Mouse (Mus musculus): ENCODE data around the gene Frem1. TPM values are rescaled to one million over a fixed set of nuclear protein-coding genes. Genes with fewer than 3 reads are reported as not detected.

The Frem1 gene
- total RNA-seq, 2 experiments from 2014 or later = 1.8 to 2.0 TPM

GRCm38 (mm10) chr4:82885535-82885913 lies 166.6 kb downstream of the Frem1 start:
- DNase-seq (ENCODE audit: extremely low spot score in 1 of 2, low spot score in 2 of 2) = no peak
- intact Hi-C loops (cut with DNase I) = no loop called here

DNA sequence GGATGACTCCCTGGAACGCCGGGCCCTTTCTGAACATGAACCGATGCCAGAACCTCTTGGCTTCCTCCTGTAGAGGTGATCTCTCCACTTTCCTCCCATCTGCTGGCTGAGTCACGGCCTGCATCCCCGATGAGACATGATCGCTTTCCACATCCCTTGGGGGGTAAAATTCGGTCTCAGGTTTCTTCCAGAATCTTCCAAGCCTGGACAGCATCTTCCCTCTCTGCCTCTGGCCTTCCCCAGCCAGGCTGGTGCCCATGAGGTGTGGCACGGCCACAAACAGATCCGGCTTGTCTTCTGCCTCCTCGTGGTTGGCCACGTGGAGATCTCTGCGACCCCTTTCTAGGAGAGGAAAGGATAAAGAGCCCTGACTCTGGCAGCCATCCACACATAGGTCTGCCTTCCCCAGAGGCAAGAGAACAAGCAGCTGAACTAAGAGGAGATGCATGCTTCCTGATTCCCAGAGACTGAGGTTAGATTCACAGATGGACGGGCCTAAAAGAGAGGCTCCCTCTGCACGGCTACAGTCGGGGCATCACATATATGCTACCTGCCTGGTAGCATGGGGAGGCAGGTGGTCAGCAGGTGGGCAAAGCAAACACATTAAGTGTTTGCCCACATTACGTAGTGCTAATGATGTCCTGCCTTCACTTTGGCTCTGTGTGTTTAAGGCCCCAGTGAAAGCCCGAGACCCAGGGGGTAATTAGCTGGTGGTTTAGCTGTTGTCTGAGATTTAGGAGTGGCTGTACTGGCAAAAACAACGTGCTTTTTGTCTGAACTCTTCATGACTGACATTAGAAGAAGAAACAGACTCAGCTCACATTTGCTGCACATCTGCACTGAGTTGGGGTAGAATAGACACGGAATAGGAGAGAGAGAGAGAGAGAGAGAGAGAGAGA lies 167.3 kb downstream of the Frem1 start, which contains the start of gene Cer1:
Cer1 (minus strand) TSS at position 513 of the 899 bp plus-strand sequence.
- no peak for DNase-seq (ENCODE audit: extremely low spot score in 1 of 2, low spot score in 2 of 2)
- intact Hi-C loops (cut with DNase I) = no loop called here

DNA sequence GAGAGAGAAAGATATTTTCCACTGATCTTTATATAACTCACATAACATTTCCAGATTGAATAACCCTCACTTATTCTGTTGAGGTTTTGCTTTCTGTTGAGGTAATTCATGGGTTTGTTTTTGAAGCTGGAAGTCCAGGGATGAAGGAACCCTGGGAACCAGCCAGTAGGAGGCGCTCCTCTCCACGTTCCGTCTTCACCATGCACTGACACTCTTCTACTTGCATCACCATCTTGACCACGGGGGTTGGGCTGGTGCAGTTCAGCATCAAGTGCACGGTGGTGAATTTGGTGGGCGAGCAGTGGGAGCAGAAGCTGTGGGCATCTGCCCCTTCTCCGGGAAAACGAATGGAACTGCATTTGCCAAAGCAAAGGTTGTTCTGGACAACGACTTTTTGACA lies 169.6 kb downstream of the Frem1 start:
- peak in 1 of 2 experiments; percentile 29 for DNase-seq (ENCODE audit: extremely low spot score in 1 of 2, low spot score in 2 of 2)
- intact Hi-C loops (cut with DNase I) = no loop called here

- intact Hi-C loops (cut with DNase I) = no loop called here
- DNase-seq (ENCODE audit: extremely low spot score in 1 of 2, low spot score in 2 of 2) = no peak
Observed at GRCm38 (mm10) chr4:82881366-82881765, 170.8 kb downstream of the Frem1 start.

- intact Hi-C loops (cut with DNase I) = no loop called here
- no peak for DNase-seq (ENCODE audit: extremely low spot score in 1 of 2, low spot score in 2 of 2)
Observed at GRCm38 (mm10) chr4:82880243-82880642, 171.9 kb downstream of the Frem1 start.

- intact Hi-C loops (cut with DNase I) = no loop called here
- DNase-seq (ENCODE audit: extremely low spot score in 1 of 2, low spot score in 2 of 2) = no peak
Observed at GRCm38 (mm10) chr4:82879152-82879551, 173.0 kb downstream of the Frem1 start.

DNA sequence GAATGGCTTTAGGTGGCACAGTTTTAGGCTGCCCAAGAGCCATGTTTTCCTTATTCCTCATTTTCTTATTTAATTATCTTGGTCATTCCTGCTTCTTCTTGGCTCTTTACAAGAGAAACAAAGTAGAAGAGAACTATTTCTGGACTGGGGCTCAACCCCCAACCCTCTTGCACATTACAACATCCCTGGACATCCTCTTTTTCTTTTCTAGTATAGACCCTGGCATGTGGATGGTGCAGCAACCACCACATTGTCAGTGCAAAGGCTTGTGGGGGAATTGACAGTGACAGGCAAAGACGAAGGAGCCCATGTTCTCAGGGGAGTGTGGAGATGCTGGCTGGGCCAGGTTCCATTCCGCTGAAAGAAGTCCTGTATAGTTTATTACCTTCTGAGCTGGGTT lies 175.5 kb downstream of the Frem1 start:
- intact Hi-C loops (cut with DNase I) = no loop called here
- no peak for DNase-seq (ENCODE audit: extremely low spot score in 1 of 2, low spot score in 2 of 2)

GRCm38 (mm10) chr4:82875532-82875931 lies 176.6 kb downstream of the Frem1 start:
- DNase-seq (ENCODE audit: extremely low spot score in 1 of 2, low spot score in 2 of 2) = no peak
- intact Hi-C loops (cut with DNase I) = no loop called here

GRCm38 (mm10) chr4:82874791-82875190 lies 177.3 kb downstream of the Frem1 start:
- no peak for DNase-seq (ENCODE audit: extremely low spot score in 1 of 2, low spot score in 2 of 2)
- intact Hi-C loops (cut with DNase I) = no loop called here

DNA sequence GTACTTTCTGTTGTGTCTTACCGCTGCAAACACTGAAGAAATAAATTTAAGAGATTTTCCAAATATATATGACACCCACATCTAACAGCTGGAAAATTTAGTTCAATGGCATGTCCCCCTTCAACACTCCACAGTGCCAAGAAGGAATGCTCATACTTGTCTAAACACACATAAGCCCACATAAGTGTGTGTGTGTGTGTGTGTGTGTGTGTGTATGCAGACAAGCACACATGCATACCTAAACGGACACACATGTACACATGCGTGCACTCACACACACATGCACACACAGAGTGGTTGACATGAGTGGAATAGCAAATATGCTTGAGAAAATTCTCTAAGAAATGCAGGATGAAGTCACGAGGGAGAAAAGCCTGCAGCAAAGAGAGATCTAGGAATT lies 179.6 kb downstream of the Frem1 start:
- no peak for DNase-seq (ENCODE audit: extremely low spot score in 1 of 2, low spot score in 2 of 2)
- intact Hi-C loops (cut with DNase I) = no loop called here

DNA sequence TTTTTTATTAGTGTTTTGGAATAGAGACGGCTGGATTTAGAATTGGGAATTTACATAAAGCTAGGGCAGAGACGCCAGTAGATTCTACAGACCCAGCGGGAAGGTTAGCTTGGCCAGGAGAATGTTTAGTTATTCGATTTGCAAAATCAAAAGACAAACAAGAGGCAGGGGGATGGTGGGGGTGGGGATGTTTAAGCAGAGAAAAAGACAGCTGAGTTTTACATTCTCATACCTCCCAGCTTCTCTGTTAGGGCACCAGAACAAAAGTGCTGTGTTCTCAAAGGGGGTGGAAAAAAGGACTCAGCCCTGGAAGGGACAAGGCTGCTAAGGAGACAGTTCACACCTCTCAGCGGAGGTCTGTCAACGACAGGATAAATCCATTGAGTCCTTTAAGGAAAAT lies 180.0 kb downstream of the Frem1 start:
- no peak for DNase-seq (ENCODE audit: extremely low spot score in 1 of 2, low spot score in 2 of 2)
- intact Hi-C loops (cut with DNase I) = no loop called here

DNA sequence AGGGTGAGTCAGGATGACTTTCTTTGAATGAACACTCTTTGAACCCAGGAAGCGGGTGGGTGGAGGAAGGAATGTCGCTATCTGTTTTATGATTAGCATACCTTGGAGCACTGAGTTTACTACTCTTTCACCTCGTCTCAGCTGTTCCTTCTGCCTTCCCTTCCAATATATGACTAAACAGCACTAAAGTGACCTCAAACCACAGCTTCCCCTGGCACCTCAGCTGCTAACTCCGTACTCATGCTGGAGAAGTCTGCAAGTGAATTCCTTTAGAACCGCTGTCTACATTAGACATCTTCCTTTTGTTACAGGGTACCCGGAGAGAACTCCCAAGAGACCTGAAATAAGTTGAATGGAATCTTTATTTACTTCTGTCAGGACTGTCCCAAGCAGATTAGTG lies 181.2 kb downstream of the Frem1 start:
- intact Hi-C loops (cut with DNase I) = no loop called here
- DNase-seq (ENCODE audit: extremely low spot score in 1 of 2, low spot score in 2 of 2) = no peak

GRCm38 (mm10) chr4:82867731-82868445 lies 184.3 kb downstream of the Frem1 start:
- DNase-seq (ENCODE audit: extremely low spot score in 1 of 2, low spot score in 2 of 2) = no peak
- intact Hi-C loops (cut with DNase I) = no loop called here

DNA sequence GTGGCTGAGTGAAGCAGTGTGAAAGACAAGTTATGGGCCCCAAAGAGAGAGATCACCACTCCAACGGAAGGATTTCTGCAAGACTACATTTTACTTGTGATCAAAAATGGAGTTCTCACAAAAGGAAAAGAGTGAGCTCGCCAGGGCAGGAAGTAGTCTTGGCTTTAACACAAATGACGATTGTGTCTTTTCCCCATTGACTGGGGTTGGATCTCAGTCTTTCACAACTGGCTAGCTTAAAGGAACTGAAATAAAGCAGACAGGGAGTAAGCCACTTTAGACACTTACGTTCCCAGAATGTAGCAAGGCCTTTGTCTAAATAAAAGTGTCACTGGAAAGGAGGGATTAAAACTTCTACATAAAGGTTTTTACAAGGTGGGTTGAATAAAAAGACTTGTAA lies 185.0 kb downstream of the Frem1 start:
- no peak for DNase-seq (ENCODE audit: extremely low spot score in 1 of 2, low spot score in 2 of 2)
- intact Hi-C loops (cut with DNase I) = no loop called here

GRCm38 (mm10) chr4:82864974-82865699 lies 187.0 kb downstream of the Frem1 start:
- no peak for DNase-seq (ENCODE audit: extremely low spot score in 1 of 2, low spot score in 2 of 2)
- intact Hi-C loops (cut with DNase I) = no loop called here

- DNase-seq (ENCODE audit: extremely low spot score in 1 of 2, low spot score in 2 of 2) = no peak
- intact Hi-C loops (cut with DNase I) = no loop called here
Observed at GRCm38 (mm10) chr4:82863316-82863715, 188.8 kb downstream of the Frem1 start.

GRCm38 (mm10) chr4:82861451-82861850 lies 190.7 kb downstream of the Frem1 start:
- no peak for DNase-seq (ENCODE audit: extremely low spot score in 1 of 2, low spot score in 2 of 2)
- intact Hi-C loops (cut with DNase I) = no loop called here

- no peak for DNase-seq (ENCODE audit: extremely low spot score in 1 of 2, low spot score in 2 of 2)
- intact Hi-C loops (cut with DNase I) = no loop called here
Observed at GRCm38 (mm10) chr4:82860566-82860965, 191.6 kb downstream of the Frem1 start.
